In the genomic region with DNA sequence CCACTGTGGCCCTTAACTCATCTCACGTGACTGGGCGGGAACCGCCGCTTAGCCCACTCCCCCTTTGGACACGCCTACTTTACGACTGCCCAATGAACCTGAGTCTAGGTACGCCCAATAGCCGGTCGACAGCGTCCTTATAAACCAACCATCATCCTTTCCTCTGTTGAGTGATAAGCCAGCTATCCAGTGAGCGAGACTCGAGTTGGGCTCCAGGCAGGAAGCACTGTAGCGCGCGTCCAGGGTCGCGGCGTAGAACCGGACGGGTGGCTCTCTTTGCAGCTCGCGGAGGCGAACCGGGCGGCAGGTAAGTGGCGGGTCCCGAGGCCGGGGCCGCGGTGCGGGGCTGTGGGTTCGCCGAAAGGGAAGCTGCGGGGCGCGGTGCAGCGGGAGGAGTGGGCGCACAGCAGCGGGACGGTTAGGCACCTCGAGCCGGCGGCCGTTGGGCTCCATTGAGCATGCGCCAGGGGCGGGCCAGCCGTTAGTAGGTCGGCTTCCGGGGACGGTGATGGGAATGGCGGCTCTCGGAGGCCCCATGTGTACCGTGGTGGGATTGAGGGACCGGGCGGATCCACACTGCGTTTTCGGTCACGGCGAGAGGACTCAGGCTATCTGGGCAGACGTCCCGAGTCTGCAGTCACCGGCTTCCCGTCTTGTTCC, we compare ENCODE assay signal across 8 mouse cellular contexts. TPM values are rescaled to one million over a fixed set of nuclear protein-coding genes. Genes with fewer than 3 reads are reported as not detected.
DNase-seq lines count a peak whose midpoint lies in the region; ATAC-seq lines count a peak whose summit lies in the region.

A gene (plus strand): TSS at position 147 of the 660 bp plus-strand sequence.

- peaks cover 4% of the 10 kb centered on the region; the same call in 1 of the 2 replicates for H3K27me3 ChIP-seq in hindbrain, embryonic 12.5 days

- H3K4me2 ChIP-seq in hindbrain, embryonic 12.5 days (replicated peaks) = peak within 1 kb of the TSS; percentile 91

- H3K36me3 ChIP-seq in hindbrain, embryonic 12.5 days = peaks cover 9% of the 10 kb centered on the region

- peak; percentile 98 for DNase-seq in NIH3T3 (ENCODE audit: low read depth)
- peak; percentile 95 for DNase-seq in cerebellum, postnatal 10 days
- DNase-seq in frontal cortex, postnatal 10 days (ENCODE audit: low spot score in 2 of 2) = peak; percentile 93 to 97
- peak; percentile 98 for DNase-seq in layer of hippocampus, postnatal 14 days (ENCODE audit: low spot score in 2 of 2)
- peak; percentile 93 for DNase-seq in lung, postnatal 14 days
- DNase-seq in retina, adult 2 months (ENCODE audit: low read depth, low spot score) = peak; percentile 95
- peak; percentile 92 to 96 for DNase-seq in thymus, postnatal 36 days

- under 1% methylated on average over 63 of the region's 63 CpGs for WGBS in hindbrain, embryonic 12.5 days

- H3K4me3 ChIP-seq in hindbrain, embryonic 12.5 days = peak within 1 kb of the TSS; percentile 93

- no peaks in the 10 kb centered on the region for H3K9me3 ChIP-seq in hindbrain, embryonic 12.5 days (replicated peaks)

- H3K27ac ChIP-seq in hindbrain, embryonic 12.5 days = peak within 1 kb of the TSS; percentile 93

- peak; percentile 100 for ATAC-seq in hindbrain, embryonic 12.5 days (ENCODE audit: low FRiP score)

- H3K4me1 ChIP-seq in hindbrain, embryonic 12.5 days = peaks cover 15% of the 10 kb centered on the region

- H3K9ac ChIP-seq in hindbrain, embryonic 12.5 days = peak within 1 kb of the TSS; percentile 87

RNA-seq across cellular contexts. Expression of the gene that starts here (rescaled TPM):
- 119 and 135 TPM in 2 replicates for polyA plus RNA-seq in hindbrain, embryonic 12.5 days (2016; fragmentation: Nextera tagmentation; extraction: Ambion mirVana)
- 10 to 100 TPM; 17.9 to 19.2 TPM for total RNA-seq in layer of hippocampus, postnatal 14 days (2021)

Comparison
In these comparisons a context has a peak if more than half of its experiments do, and no peak if none do; other contexts are left out.
1. Peak in every context shown above with its lines: DNase-seq, ATAC-seq, H3K4me3 ChIP-seq and H3K27ac ChIP-seq.